Mouse (Mus musculus) spleen, embryonic (tissue): Measurements from ENCODE around the gene Adam15.

Source experiments
- CTCF ChIA-PET: fragments of 350-600 bp; sonication (Branson Sonifier 250); formaldehyde crosslinking; loops from one replicate; lab custom pipeline; 2022; lab: Charles Lee

The Adam15 gene

GRCm38 (mm10) chr3:89349869-89350501 lies at the start of gene Adam15:
TSS of gene Adam15 (minus strand) at chr3:89349996.
- CTCF ChIA-PET = interaction anchor here (0.6 to 1.1 kb wide), 4 partner anchors 10 to 58 kb away, joined by 3 read pairs; no protein-coding TSS in a partner anchor

GRCm38 (mm10) chr3:89396654-89397005 lies 46.8 kb upstream of the Adam15 start:
- CTCF ChIA-PET = interaction anchor here (0.7 to 1.3 kb wide), 4 partner anchors 12 to 62 kb away, joined by 3 to 5 read pairs (median 4); no protein-coding TSS in a partner anchor

GRCm38 (mm10) chr3:89395806-89396653 lies 46.2 kb upstream of the Adam15 start:
- CTCF ChIA-PET = interaction anchor here (0.7 to 1.3 kb wide), 4 partner anchors 11 to 63 kb away, joined by 3 to 5 read pairs (median 4); no protein-coding TSS in a partner anchor

DNA sequence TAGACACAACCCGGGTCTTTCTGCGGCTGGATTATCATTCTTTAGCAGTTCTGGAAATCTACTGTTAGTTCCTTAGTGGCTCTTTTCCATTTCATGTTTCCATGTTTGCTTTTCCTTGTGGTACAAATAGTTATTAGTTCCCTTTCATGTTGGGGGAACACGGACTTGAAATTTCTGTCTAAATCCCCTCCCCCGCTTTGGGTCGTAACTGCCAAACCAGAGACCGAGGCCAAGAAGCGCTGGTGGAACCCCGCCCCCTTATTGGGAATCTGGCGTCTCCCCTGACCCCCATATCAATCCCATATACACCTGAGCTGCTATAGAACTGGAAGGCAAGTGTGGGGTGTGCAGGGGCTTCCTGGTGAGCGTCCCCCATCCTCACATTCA lies 45.6 kb upstream of the Adam15 start:
- CTCF ChIA-PET = interaction anchor here (1.3 kb wide), 1 partner anchor 15 kb away, joined by 5 read pairs; no protein-coding TSS in a partner anchor

DNA sequence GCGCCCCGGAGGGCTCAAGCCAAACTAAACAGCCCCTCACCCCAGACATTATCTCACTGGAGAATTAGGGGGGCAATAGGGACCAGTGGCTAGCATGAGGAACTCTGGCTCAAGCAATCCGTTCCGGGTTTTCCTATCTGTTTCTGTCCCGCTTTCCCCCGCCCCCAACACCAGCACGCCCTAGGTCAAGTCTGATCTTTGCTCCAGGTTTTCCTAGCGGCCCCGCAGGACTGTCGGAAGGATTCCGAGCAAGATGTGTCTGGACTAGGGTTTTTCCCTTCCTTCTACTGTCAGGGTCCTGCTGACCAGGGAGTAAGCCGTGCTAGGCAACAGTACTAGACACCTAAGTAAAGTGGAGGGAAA lies 45.1 kb upstream of the Adam15 start:
- CTCF ChIA-PET = no interaction called here

DNA sequence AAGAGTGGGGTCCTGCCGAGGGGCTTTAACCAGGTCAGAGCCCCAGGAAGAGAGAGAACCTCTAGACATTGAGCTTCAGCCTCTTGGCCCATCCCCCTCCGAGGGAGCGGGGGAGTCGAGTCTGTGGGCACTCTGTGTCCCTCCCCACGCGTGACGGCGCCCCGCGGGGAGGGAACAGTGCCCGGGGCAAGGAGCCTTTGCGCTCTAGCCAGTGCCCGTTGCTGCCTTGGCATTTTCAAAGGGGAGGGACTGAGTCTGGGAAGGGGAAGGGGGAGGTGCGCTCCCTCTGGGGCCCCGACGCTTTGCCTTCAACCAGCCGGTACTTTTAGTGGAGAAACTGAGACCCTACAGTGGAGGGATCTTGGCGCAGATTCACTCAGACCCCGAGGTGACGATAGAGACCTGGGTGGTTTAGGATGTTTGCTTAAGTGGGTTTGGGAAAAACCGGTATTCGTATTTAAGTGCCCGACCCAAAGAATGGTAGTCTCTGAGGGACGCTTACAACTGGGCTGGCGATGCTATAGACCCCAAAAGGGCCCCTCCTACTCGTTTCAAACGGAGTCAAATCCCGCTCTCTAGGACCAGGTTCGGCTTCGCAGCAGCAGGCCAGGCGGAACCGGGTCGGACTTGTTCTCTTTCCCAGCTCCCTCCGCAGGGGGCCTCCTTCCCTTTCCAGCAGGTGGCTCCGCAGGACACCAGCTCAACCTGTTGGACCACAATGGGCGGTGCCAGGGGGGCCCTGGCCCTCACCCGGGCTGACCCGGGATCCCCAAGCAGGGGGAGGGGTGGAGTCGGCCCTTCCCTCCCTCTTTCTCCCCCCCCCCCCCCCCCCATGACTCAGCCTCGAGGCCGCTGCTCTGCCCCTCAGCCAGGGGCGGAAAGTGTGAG lies 44.5 kb upstream of the Adam15 start, which contains the start of gene Zbtb7b:
Gene Zbtb7b (minus strand): TSS at position 771 of the 888 bp plus-strand sequence.
- CTCF ChIA-PET = no interaction called here

GRCm38 (mm10) chr3:89393605-89394004 lies 43.8 kb upstream of the Adam15 start:
- CTCF ChIA-PET = interaction anchor here (0.6 kb wide), 1 partner anchor 43 kb away, joined by 3 read pairs; the partner anchor contains the start of gene Pbxip1

DNA sequence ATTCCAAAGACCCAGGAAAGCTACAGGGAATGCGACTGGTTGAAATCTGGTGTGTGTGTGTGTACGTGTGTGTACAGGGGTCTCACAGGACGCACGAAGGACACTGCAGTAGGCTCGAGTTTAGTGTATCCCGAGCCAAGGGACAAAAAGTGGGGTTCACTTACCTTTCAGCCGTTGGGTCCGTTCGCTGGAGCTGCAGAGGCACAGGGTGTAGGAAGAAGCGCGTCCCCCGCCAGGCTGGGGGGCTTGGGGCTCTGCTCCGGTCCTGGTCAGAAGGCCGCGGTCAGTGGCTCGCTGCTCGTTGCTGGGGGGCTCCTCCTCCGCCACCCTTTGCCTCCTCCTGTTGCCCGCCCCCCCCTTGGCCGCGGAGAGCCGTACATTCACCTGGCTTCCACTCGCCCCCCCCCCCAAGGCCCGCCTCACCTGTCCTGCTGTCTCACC lies 43.1 kb upstream of the Adam15 start:
- CTCF ChIA-PET = interaction anchor here (0.7 to 1.1 kb wide), 2 partner anchors 9 to 144 kb away, joined by 3 read pairs; no protein-coding TSS in a partner anchor

GRCm38 (mm10) chr3:89391663-89392511 lies 42.1 kb upstream of the Adam15 start:
- CTCF ChIA-PET = interaction anchor here (0.7 to 1.1 kb wide), 6 partner anchors 8 to 145 kb away, joined by 3 to 10 read pairs (median 5); no protein-coding TSS in a partner anchor

DNA sequence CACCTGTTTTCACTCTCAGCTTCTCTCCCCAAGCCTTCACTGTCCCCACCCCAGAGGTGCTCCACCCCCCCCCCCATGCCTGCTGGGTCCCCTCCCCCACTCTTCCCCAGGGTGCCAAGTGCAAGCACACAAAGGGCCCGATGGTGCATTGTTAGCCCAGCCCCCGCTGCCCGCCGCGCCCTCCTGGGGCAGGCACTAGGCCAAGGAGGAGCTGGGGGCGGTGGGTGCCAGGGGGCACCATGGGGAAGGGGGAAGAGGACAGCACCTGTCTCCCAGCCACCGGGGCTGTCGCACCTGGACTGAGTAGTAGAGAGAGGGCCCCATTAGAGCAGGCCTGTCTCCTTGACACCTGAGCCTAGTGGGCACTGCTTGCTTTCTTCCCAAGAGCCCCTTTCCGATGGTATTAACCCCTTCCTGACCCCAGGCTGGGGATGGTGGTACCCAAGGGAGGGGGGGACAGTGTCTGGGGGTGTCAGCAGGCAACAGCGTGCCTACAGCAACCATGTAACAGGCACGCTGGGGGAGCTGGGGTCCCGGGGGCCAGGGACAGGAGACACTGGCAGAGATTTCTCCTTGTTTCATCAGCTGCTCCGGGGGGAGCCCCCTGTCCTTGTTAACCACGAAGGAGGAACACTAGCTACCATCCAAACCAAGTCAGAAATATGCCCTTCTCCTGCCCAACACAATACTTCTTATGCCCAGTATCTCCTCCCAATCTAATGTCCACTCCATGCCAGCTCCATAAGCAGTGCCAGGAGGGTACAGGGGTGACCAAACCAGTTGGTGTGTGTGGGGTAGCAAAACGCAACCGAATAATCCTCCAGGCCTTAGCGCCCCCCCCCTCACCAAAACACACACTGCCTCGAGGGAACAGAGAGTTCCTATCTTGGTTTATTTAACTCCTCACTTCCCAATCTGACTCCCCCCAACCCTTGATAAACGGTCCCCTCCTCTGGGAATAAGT lies 41.2 kb upstream of the Adam15 start:
- CTCF ChIA-PET = interaction anchor here (0.6 to 1.0 kb wide), 7 partner anchors 9 to 1032 kb away, joined by 3 to 10 read pairs (median 5); partner anchors contain the start of gene Adam15

DNA sequence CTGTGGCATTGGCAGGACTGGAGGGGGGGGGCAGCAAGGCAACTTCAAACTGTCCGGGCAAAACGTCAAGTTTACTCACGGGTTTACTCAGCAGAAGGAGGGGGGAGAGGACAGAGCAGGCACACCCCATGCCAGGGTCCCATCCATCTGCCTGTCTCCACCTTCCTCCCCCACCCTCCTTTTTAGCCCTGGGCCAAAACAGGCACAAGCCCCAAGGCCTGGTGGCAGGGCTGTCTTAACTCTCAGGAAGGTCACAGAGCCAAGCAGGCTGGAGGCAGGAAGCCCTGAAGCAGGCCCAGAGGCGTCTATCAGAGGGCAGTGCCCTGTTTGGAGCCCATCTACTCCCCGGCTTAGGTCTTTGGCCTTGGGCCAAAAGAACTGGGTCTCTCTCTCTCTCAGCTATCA lies 40.3 kb upstream of the Adam15 start:
- CTCF ChIA-PET = interaction anchor here (0.6 to 1.0 kb wide), 3 partner anchors 27 to 1033 kb away, joined by 3 to 5 read pairs (median 3); partner anchors contain the start of gene Adam15

GRCm38 (mm10) chr3:89388901-89389740 lies 39.3 kb upstream of the Adam15 start:
- CTCF ChIA-PET = interaction anchor here (0.6 kb wide), 1 partner anchor 63 kb away, joined by 3 read pairs; no protein-coding TSS in a partner anchor

DNA sequence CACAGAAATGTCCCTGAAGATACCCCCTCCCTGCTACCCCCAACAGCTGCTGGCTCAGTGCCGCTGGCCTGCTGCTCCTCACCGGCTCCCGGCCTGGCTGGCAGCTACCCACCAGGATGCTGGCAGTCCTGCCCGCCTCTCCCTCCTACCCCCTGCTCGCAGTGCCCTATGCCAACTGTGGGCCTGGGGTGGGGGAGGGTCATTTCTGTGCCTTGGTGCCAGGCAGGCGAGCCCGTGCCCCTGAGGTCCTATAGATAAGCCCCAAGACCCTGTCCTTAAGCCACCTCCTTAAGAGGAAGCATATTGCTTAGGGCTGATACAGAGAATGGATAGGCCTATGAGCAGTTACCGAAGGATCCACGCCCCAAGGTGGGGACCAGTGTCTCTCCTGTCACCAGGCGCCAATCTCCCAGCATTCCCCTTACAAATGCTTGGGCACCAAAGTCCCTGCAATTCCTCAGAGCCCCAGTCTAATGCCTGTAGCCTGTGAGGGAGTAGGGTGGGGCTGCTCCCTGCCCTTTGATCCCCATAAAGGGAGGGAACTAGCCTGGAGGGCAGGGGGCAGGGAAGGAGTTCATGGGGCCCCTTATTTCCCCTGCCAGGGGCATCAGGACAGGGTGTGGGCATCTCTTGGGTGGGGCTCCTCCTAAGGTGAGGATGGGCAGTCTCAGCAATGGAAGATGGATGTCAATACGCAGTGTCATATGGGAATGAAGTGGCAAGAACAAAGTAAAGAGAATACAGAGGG lies 38.5 kb upstream of the Adam15 start:
- CTCF ChIA-PET = no interaction called here

- CTCF ChIA-PET = no interaction called here
These were observed 37.8 kb upstream of the Adam15 start for GRCm38 (mm10) chr3:89387632-89388031.

DNA sequence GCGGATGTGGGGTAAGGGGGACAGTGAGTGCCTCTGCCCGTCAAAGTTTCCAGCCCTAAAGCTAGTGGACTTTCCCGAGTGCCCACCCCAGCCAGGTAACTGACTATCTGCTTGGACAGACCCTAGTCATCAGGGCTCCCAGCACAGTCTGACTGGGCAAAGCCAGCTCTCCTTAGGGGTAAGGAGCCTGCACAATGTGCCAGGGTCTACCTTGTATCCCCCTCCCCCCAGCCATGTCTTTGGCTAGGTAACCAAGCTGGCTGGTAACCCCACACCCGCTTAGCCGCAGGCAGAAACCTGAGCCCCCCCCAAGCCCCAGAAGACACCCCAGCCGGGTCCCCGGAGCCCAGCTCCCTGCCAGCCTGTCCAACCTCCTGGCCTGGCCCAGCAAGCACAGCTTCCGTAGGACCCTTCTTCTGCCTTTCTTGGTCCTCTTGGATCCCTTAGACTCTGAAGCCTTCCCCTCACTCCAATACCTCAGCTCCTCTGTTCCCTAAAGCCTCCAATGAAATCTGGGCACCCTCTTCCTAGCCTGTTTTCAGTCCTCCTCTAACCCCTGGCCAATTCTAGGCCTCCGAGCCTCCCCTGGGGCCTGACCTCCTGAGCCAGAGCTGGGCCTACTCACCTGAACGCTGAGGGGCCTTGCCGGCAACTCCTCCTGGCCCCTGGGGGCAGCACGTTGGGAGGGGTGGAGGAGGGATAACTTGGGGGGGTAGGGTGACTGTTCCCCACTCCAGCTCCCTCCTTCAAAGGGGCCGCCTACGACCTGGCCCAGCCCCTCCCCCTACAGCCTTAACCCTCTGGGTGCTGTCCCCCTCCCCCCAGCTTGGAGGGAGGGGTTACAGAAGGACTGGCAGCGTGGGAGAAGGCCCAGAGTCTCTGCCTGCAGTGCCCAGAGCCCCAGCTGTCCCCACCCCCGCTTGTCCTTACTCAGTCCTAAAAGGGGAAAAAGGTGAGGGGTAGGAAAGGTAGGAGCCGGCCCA lies 36.9 kb upstream of the Adam15 start:
- CTCF ChIA-PET = interaction anchor here (0.6 kb wide), 1 partner anchor 64 kb away, joined by 3 read pairs; no protein-coding TSS in a partner anchor

- CTCF ChIA-PET = interaction anchor here (0.6 to 1.0 kb wide), 6 partner anchors 11 to 74 kb away, joined by 3 to 5 read pairs (median 4); no protein-coding TSS in a partner anchor
These were observed 35.7 kb upstream of the Adam15 start for GRCm38 (mm10) chr3:89385451-89385850.
